Mouse (Mus musculus): ENCODE measurements around the gene Scaper.
A peak's percentile ranks its signal among the peaks of the same experiment; 100 is the strongest.

Scaper gene

GRCm38 (mm10) chr9:55539661-55540390 lies 398.1 kb downstream of the Scaper start:
- peak; percentile 83 for DNase-seq

- peak; percentile 73 for DNase-seq
These were observed 398.9 kb downstream of the Scaper start for GRCm38 (mm10) chr9:55539006-55539405.

- peak; percentile 57 for DNase-seq
These were observed 399.5 kb downstream of the Scaper start, which contains the start of gene Isl2 for GRCm38 (mm10) chr9:55538377-55538776. TSS of gene Isl2 (plus strand) at chr9:55538672.

- peak; percentile 93 for DNase-seq
These were observed 402.0 kb downstream of the Scaper start for GRCm38 (mm10) chr9:55535907-55536306.

- peak; percentile 84 for DNase-seq
These were observed 412.2 kb downstream of the Scaper start for GRCm38 (mm10) chr9:55525716-55526115.

- peak; percentile 100 for DNase-seq
These were observed 425.8 kb downstream of the Scaper start, which contains the start of gene Etfa for GRCm38 (mm10) chr9:55512027-55512543. TSS of gene Etfa (minus strand) at chr9:55512243.

- no peak for DNase-seq
These were observed 426.4 kb downstream of the Scaper start for GRCm38 (mm10) chr9:55511521-55511993.

- DNase-seq: peak; percentile 82
These were observed 427.2 kb downstream of the Scaper start for GRCm38 (mm10) chr9:55510651-55511235.

- DNase-seq: peak; percentile 25
These were observed 428.2 kb downstream of the Scaper start for GRCm38 (mm10) chr9:55509731-55510130.

- peak; percentile 89 for DNase-seq
These were observed 429.2 kb downstream of the Scaper start for GRCm38 (mm10) chr9:55508701-55509100.

GRCm38 (mm10) chr9:55507922-55508321 lies 430.0 kb downstream of the Scaper start:
- peak; percentile 97 for DNase-seq
